Mouse (Mus musculus) embryonic facial prominence, embryonic 11.5 days (tissue): ENCODE data around the gene Map1a. TPM values are rescaled to one million over a fixed set of nuclear protein-coding genes. Genes with fewer than 3 reads are reported as not detected.

Source experiments
- ATAC-seq: fragments of 200-750 bp; cut with Nextera tagmentation; replicated peaks from 2 replicates; pipeline ENCODE4 v1.8.0; 2017; ENCODE audit warnings: low read depth; ENCODE audit not compliant: insufficient number of reproducible peaks, low FRiP score, low TSS enrichment
- DNase-seq: peaks from one replicate; pipeline ENCODE4 v3.0.0-alpha.2; 2015; ENCODE audit warnings: low spot score
- H3K27ac ChIP-seq: fragments of 300-500 bp; sonication (generic); replicated peaks from 2 replicates; pipeline ENCODE4 v1.5.1; 2014; ENCODE audit warnings: mild to moderate bottlenecking, low read depth, low read length, control low read depth
- H3K27me3 ChIP-seq: fragments of 300-500 bp; sonication (generic); 2 replicates; pipeline ENCODE4 v1.6.1; 2014; ENCODE audit warnings: mild to moderate bottlenecking, low read length, moderate library complexity, mixed read lengths; ENCODE audit not compliant: control insufficient read depth, insufficient read depth
- H3K36me3 ChIP-seq: fragments of 300-500 bp; sonication (generic); replicated peaks from 2 replicates; pipeline ENCODE4 v1.6.1; 2014; ENCODE audit warnings: low read depth, mild to moderate bottlenecking, low read length, moderate library complexity, mixed read lengths; ENCODE audit not compliant: control insufficient read depth, insufficient read depth
- H3K4me1 ChIP-seq: fragments of 300-500 bp; sonication (generic); 2 replicates; pipeline ENCODE4 v1.6.1; 2014; ENCODE audit warnings: low read length, mixed read lengths; ENCODE audit not compliant: control insufficient read depth, insufficient read depth
- H3K4me2 ChIP-seq: fragments of 300-500 bp; sonication (generic); 2 replicates; pipeline ENCODE4 v1.6.1; 2014; ENCODE audit warnings: low read depth, mild to moderate bottlenecking, control low read depth, low read length, moderate library complexity
- H3K4me3 ChIP-seq: fragments of 300-500 bp; sonication (generic); 2 replicates; pipeline ENCODE4 v1.5.1; 2014; ENCODE audit warnings: low read depth, low read length, control low read depth
- H3K9ac ChIP-seq: fragments of 300-500 bp; sonication (generic); replicated peaks from 2 replicates; pipeline ENCODE4 v1.6.1; 2014; ENCODE audit warnings: mild to moderate bottlenecking, control low read depth, low read length
- H3K9me3 ChIP-seq: fragments of 300-500 bp; sonication (generic); replicated peaks from 2 replicates; pipeline ENCODE4 v1.6.1; 2016; ENCODE audit warnings: mild to moderate bottlenecking, low read length, inconsistent platforms, mixed read lengths; ENCODE audit not compliant: control insufficient read depth
- WGBS: fragments of 180-500 bp; shearing (Covaris S2); extraction: QIAGEN DNeasy Blood & Tissue Kit; methylation state at CpG from one replicate; pipeline ENCODE4 v1.1.7; 2014; 5-methylcytosine and 5-hydroxymethylcytosine counted together
- polyA plus RNA-seq: library from polyadenylated mRNA; unstranded; fragments of >200 nt; fragmentation: Nextera tagmentation; extraction: Ambion mirVana; gene quantifications from 2 replicates; pipeline ENCODE4 v1.2.1, GENCODE M21; 2014

Map1a gene
- polyA plus RNA-seq, 1 experiment from 2014 or later: 4.0 TPM

- 7% methylated on average over 9 of the region's 9 CpGs for WGBS
- H3K4me3 ChIP-seq: no peak overlapping the region
- no peak overlapping the region for H3K4me2 ChIP-seq
- no peaks in the 10 kb centered on the region for H3K9me3 ChIP-seq
- peaks cover 21% of the 10 kb centered on the region for H3K27me3 ChIP-seq
- H3K27ac ChIP-seq: no peak overlapping the region
- DNase-seq: no peak
- H3K36me3 ChIP-seq: no peaks in the 10 kb centered on the region
- peaks cover 18% of the 10 kb centered on the region for H3K4me1 ChIP-seq
- no peak overlapping the region; the same call in 1 of the 2 replicates for H3K9ac ChIP-seq
- ATAC-seq: no peak
These were observed 8.3 kb downstream of the Map1a start for GRCm38 (mm10) chr2:121297701-121298100.

- no peaks in the 10 kb centered on the region for H3K36me3 ChIP-seq
- no peak for ATAC-seq
- H3K4me2 ChIP-seq: no peak overlapping the region
- 5% methylated on average over 8 of the region's 8 CpGs for WGBS
- H3K9ac ChIP-seq: no peak overlapping the region
- no peaks in the 10 kb centered on the region for H3K9me3 ChIP-seq
- H3K27me3 ChIP-seq: peaks cover 21% of the 10 kb centered on the region
- peaks cover 18% of the 10 kb centered on the region for H3K4me1 ChIP-seq
- DNase-seq: peak; percentile 35
- H3K27ac ChIP-seq: no peak overlapping the region
- no peak overlapping the region for H3K4me3 ChIP-seq
These were observed 8.7 kb downstream of the Map1a start for GRCm38 (mm10) chr2:121298131-121298530.

GRCm38 (mm10) chr2:121299471-121299870 lies 10.1 kb downstream of the Map1a start:
- peaks cover 21% of the 10 kb centered on the region for H3K27me3 ChIP-seq
- H3K9me3 ChIP-seq: no peaks in the 10 kb centered on the region
- no peak for ATAC-seq
- no peak for DNase-seq
- WGBS: 88% methylated on average over 17 of the region's 17 CpGs
- H3K4me2 ChIP-seq: no peak overlapping the region
- peaks cover 18% of the 10 kb centered on the region for H3K4me1 ChIP-seq
- H3K27ac ChIP-seq: no peak overlapping the region
- H3K36me3 ChIP-seq: no peaks in the 10 kb centered on the region
- H3K9ac ChIP-seq: no peak overlapping the region
- H3K4me3 ChIP-seq: no peak overlapping the region

- H3K27me3 ChIP-seq: peaks cover 21% of the 10 kb centered on the region
- DNase-seq (no peak), ATAC-seq (no peak)
- H3K36me3 ChIP-seq: no peaks in the 10 kb centered on the region
- H3K4me2 ChIP-seq: no peak overlapping the region
- no peak overlapping the region for H3K27ac ChIP-seq
- H3K4me1 ChIP-seq: peaks cover 14% of the 10 kb centered on the region
- H3K9me3 ChIP-seq: no peaks in the 10 kb centered on the region
- H3K9ac ChIP-seq: no peak overlapping the region
- no peak overlapping the region for H3K4me3 ChIP-seq
- 85% methylated on average over 10 of the region's 10 CpGs for WGBS
These were observed 10.6 kb downstream of the Map1a start for GRCm38 (mm10) chr2:121300036-121300435.

GRCm38 (mm10) chr2:121308997-121309416 lies 19.6 kb downstream of the Map1a start:
- no peak for ATAC-seq
- no peak overlapping the region for H3K4me3 ChIP-seq
- H3K9me3 ChIP-seq: no peaks in the 10 kb centered on the region
- H3K27me3 ChIP-seq: no peaks in the 10 kb centered on the region
- no peak overlapping the region; the same call in 1 of the 2 replicates for H3K9ac ChIP-seq
- 22% methylated on average over 5 of the region's 5 CpGs for WGBS
- peak; percentile 25 for DNase-seq
- H3K27ac ChIP-seq: no peak overlapping the region
- peaks cover 2% of the 10 kb centered on the region; the same call in 1 of the 2 replicates for H3K4me1 ChIP-seq
- H3K4me2 ChIP-seq: no peak overlapping the region
- H3K36me3 ChIP-seq: no peaks in the 10 kb centered on the region

- WGBS: 77% methylated on average over 8 of the region's 8 CpGs
- ATAC-seq: no peak
These were observed 26.9 kb downstream of the Map1a start for GRCm38 (mm10) chr2:121316278-121316677.

GRCm38 (mm10) chr2:121323041-121323440 lies 33.6 kb downstream of the Map1a start:
- 92% methylated on average over 10 of the region's 10 CpGs for WGBS
- no peak for ATAC-seq

More at GRCm38 (mm10) chr2:121316278-121316677, 26.9 kb downstream of the Map1a start:
- H3K4me2 ChIP-seq: no peak overlapping the region
- H3K4me3 ChIP-seq: no peak overlapping the region
- DNase-seq: no peak
- no peaks in the 10 kb centered on the region for H3K27me3 ChIP-seq
- H3K27ac ChIP-seq: no peak overlapping the region
- H3K36me3 ChIP-seq: no peaks in the 10 kb centered on the region
- no peaks in the 10 kb centered on the region for H3K9me3 ChIP-seq
- no peak overlapping the region for H3K9ac ChIP-seq
- H3K4me1 ChIP-seq: no peaks in the 10 kb centered on the region

GRCm38 (mm10) chr2:121323693-121324470 lies 34.5 kb downstream of the Map1a start:
- Histone ChIP-seq H3K4me3 (no peak overlapping the region), H3K27me3 (no peaks in the 10 kb centered on the region), H3K36me3 (no peaks in the 10 kb centered on the region), H3K9me3 (no peaks in the 10 kb centered on the region), H3K9ac (no peak overlapping the region), H3K4me1 (no peaks in the 10 kb centered on the region), H3K4me2 (no peak overlapping the region), H3K27ac (no peak overlapping the region)
- DNase-seq (no peak), ATAC-seq (no peak)
- WGBS: 84% methylated on average over 10 of the region's 10 CpGs

More at GRCm38 (mm10) chr2:121323041-121323440, 33.6 kb downstream of the Map1a start:
- Histone ChIP-seq H3K27ac (no peak overlapping the region), H3K4me2 (no peak overlapping the region), H3K27me3 (no peaks in the 10 kb centered on the region), H3K36me3 (no peaks in the 10 kb centered on the region), H3K4me1 (no peaks in the 10 kb centered on the region), H3K9me3 (no peaks in the 10 kb centered on the region), H3K9ac (no peak overlapping the region), H3K4me3 (no peak overlapping the region)
- no peak for DNase-seq
